Mouse (Mus musculus) heart, postnatal 0 days (tissue): ENCODE data around the gene 4933428G20Rik.

Experiments used
- CTCF ChIP-seq: IDR thresholded peaks from 2 replicates; pipeline ENCODE4 v1.5.1; 2016; ENCODE audit warnings: antibody characterized with exemption, control low read depth, low read depth
- EP300 ChIP-seq: IDR thresholded peaks from 2 replicates; pipeline ENCODE4 v1.6.1; 2016; ENCODE audit warnings: antibody characterized with exemption, low read depth

- no peak for TF ChIP-seq CTCF
- no peak for TF ChIP-seq EP300
Measured at GRCm38 (mm10) chr11:97465957-97466356, 34.2 kb downstream of the 4933428G20Rik start.
